Mouse (Mus musculus) thymus, postnatal 0 days (tissue): ENCODE results near the gene Atf6. TPM values are rescaled to one million over a fixed set of nuclear protein-coding genes. Genes with fewer than 3 reads are reported as not detected.

Experiments used
- DNase-seq: peaks from one replicate; pipeline ENCODE4 v3.0.0-alpha.2; 2015; ENCODE audit warnings: low spot score
- polyA plus RNA-seq: library from polyadenylated mRNA; unstranded; fragments of >200 nt; fragmentation: Nextera tagmentation; extraction: Ambion mirVana; gene quantifications from 2 replicates; pipeline ENCODE4 v1.2.1, GENCODE M21; 2015

Gene Atf6
- polyA plus RNA-seq, 1 experiment from 2014 or later, result 6.1 TPM

DNA sequence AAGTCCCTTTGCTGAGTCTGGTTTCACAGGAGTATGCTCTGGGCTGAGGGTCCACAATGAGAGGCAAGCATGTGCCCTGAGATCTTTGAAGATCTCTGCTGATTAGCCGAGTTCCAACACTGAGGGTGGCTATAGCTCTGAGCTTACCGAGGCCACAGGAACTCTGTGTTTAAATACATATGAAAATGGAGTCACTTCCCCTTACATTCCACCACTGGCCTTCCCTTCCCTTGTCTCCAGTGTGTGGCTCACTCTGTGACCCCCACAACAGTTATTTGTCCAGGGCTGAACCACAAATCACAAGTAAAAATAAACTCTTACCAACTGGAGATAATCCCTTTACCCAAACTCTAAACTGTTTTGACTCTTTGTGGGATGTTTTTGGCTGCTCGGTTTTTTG, 158.5 kb downstream of the Atf6 start:
- DNase-seq, result no peak

DNA sequence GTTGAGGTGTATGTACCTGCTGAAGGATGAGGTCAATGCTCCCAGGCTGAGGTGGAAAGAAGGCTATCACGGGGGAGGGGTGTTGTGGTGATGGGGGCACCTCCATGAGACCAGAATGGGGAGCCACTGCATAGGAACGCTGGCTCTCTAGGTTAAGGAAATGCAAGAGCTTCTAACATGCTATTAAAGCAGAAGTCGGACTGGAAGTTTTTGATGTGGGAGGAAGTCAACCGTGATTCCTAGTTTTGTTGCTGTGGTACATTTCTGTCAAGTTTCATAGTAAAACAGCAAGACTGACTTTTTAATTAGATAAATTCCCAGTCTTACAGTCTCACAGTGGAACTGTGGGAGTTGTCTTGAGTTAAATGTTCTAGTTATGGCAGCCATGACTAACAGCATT, 161.5 kb downstream of the Atf6 start:
- DNase-seq, result no peak

DNA sequence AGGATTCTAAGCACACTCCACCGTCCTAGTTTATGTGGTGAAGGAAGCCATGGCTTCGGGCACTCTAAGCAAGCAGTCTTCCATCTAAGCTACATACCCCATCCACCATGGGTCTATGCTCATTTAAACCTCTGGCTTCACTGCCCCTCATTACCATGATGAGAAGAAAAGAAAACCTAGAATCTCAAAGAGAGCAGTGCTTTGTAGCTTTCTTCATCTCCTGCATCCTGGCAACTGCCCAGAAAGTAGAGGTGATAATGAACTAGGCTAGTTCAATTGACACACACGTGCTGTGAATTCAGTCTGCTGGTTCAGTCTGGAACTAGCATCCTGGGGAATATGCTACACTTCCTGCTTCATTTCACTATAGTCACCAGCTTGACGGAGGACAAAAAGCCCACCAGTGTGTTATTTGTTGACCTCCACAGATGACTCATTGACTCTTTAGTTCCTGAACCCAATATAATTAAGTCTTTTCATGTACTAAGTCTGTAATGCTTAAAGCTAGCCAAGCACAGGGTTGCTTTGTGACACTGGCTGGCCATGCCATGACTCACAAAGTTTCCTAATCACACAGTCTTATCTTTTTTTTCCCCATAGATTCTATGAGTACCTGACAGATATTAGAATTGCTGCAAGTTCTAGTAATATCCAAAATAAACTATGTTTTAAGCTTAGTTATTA, 162.5 kb downstream of the Atf6 start:
- no peak for DNase-seq

GRCm38 (mm10) chr1:170704103-170704502, 163.5 kb downstream of the Atf6 start:
- DNase-seq, result no peak

GRCm38 (mm10) chr1:170702958-170703357, 164.6 kb downstream of the Atf6 start:
- no peak for DNase-seq

GRCm38 (mm10) chr1:170702263-170702662, 165.3 kb downstream of the Atf6 start:
- no peak for DNase-seq

DNA sequence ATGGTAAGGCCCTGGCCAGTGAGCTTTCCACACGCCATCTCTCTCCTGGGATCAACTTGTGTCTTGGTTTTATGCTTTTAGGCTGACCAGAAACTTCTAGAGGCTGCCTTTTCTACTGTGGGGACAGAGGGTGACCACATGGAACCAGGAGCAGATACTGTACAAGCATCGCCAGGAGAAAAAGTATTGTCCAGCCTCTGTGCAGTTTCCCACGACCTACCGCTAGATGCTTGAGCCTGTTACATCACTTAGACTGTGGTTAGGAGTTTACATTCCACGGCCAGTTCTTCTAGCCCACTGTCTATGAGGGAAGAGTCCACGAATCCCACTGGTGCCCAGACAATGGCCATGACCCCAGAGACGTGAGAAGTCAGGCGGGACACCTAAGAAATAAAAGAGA, 166.0 kb downstream of the Atf6 start:
- DNase-seq, result no peak

- DNase-seq, result no peak
These were observed 166.4 kb downstream of the Atf6 start for GRCm38 (mm10) chr1:170701178-170701577.

DNA sequence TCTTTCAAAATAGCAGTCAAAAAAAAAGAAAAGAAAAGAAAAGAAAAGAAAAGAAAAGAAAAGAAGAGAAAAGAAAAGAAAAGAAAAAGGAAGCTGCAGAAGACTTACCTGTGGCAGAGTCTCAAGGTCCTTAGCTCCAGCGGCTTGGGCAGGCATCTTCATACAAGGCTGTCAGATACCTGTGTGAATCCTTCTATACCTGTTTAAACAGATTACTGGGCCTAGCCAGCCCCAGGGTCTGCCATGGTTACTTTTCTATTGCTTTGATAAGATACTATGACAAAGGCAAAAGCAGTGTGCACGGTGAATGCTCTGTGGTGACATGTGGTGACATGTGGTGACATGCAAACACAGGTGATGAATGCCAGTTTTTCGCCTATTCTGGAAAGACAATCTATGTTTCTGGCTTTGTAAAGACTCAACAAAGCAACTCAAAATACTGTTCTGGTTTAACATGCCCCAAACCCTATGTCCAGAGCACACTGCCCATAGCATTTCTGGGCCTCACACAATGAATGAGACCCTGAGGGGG, 167.0 kb downstream of the Atf6 start:
- no peak for DNase-seq

DNA sequence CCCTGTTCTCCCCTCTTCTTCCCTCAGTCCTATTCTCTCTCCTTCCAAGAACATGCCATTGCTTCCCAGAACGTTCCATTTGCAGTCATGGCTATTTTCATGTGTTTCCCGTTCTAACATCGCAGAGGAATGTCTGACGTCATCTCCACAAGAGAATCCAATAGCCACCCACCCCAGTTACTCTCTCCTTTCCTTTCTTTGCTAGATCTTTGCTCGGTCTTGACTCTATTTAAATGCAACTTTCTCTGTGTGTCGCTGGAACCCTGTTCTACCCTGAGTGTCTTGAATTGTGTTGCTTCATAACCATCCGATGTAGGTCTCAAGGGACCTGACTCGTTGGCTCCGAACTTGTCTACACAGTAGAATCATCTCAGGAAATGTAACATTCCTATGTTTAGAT, 168.0 kb downstream of the Atf6 start:
- DNase-seq, result no peak

DNA sequence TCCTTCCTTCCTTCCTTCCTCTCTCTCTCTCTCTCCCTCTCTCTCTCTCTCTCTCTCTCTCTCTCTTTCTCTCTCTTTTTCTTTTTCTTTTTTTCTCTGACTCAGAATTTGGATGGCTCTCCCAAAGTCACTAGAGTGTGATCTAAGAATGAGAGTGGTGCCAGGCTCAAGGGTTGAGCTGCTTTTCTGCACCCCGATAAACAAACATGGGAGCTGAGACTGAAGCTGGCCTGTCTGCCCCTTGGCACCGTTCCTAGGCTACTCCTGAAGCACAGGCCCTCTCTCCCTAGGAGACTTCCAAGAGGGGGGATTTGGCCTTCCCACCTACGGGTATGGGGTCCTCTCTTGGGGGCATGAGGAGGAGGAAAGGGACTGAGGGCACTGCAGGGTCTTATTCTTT, 168.8 kb downstream of the Atf6 start:
- no peak for DNase-seq

GRCm38 (mm10) chr1:170697771-170698356, 169.7 kb downstream of the Atf6 start:
- DNase-seq, result no peak

- DNase-seq, result no peak
These were observed 170.6 kb downstream of the Atf6 start for GRCm38 (mm10) chr1:170696996-170697395.

DNA sequence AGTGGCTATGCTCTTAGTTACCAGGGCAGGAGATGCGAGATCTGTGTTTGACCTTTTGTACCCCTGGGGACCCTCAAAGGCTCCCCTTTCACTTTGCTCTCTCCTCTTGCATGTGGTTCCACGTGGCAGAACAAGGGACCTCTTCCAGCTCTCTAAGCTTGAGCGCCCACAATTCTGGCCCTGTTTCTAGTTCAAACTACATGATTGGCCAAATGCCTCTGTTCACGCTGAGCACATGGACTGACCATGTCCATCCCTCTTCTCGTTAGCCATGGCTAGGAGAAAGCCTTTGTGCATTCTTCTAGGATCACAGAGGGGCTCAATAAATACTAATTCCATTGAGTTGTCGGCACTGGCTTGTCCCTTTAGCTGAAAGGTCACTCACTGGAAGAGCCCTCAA, 172.2 kb downstream of the Atf6 start:
- DNase-seq, result no peak

GRCm38 (mm10) chr1:170694821-170695291, 172.7 kb downstream of the Atf6 start:
- DNase-seq, result no peak

GRCm38 (mm10) chr1:170691301-170691700, 176.3 kb downstream of the Atf6 start:
- no peak for DNase-seq

- no peak for DNase-seq
These were observed 177.8 kb downstream of the Atf6 start for GRCm38 (mm10) chr1:170689773-170690172.

DNA sequence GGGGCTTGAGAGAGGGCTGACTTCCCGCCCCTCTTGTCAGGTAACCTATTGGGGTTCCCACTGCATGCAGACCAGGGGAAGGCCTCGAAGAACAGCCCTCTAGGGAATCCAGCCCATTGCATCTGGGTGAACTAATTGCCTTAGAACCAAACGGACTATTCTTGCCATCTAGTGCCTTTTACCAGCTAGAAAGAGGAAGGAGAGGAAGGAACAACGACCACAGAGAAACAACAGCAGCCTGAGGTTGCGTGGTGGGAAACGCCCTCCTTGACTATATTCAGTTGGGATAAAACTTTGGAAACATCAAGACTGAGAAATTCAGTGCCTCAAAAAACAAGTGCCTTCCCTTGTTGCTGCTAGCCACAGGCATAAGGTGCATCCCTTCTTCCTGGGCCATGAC, 183.7 kb downstream of the Atf6 start:
- DNase-seq, result no peak

- no peak for DNase-seq
These were observed 187.9 kb downstream of the Atf6 start for GRCm38 (mm10) chr1:170679624-170680023.

DNA sequence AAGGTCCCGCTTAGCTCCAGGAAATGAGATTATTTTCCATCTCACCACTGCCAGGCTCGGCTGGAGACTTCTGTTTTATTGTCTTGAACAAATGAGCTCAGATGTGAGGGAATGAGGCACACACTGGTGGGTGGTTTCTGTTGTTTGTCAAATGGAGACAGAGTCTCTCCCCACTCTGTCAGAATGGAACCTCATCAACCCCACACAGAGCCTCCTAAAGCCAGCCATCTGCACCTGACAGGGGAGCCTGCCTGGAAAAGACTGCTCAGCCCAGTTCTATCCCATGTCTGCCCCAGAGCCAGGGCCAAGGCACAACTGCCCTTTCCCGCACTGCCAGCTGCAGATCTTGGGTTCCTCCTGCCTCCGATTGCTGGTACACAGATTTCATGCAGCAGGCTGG, 188.7 kb downstream of the Atf6 start:
- DNase-seq, result no peak

DNA sequence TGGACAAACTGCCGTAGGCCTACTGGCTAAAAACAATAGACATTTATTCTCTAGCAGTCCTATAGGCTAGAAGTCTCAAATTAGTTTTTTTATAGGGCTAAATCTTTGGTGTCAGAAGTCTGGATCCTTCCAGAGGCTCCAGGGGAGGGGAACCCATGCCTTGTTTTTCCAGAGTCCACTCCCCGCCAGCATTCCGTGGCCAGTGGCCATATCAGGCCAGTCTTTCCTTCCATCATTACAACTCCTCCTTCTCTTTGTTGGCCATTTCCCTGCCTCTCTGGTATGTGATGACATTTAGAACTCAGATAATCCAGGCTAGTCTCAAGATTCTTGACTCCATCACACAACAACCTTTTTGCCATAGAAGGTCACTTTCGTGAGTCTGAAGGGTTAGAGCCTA, 189.9 kb downstream of the Atf6 start:
- DNase-seq, result no peak

DNA sequence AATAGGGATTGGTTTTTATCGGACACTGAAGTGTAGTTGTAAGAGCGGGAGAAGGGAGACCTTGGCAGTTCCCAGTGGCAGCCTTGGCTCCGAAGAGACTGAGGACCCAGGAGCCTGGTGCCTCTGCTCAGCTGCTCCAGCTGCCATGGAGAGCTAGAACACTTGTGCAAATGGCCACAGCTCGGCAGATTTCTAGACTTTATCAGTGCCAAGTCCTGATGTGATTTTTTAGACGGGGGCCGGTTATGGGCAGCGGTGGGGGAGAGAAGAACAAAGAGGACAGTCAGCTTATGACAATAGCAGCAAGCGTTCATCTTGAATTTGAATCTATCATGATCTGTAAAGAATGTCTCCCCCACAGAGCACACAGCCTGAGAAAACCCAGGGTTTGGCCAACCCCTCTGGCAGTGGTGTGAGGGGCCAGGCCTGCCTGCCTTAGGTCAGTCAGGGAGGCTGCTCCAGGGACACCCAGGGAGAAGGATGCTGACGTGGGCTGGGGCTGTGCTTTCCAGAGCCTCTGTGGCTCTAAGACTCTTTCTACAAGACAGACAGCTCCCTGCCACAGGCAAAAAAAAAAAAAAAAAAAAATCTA, 193.3 kb downstream of the Atf6 start:
- no peak for DNase-seq

- DNase-seq, result no peak
These were observed 202.4 kb downstream of the Atf6 start for GRCm38 (mm10) chr1:170665200-170665599.
